Mouse (Mus musculus): ENCODE measurements around the gene Adam30. TPM values are rescaled to one million over a fixed set of nuclear protein-coding genes. Genes with fewer than 3 reads are reported as not detected.

The Adam30 gene
- total RNA-seq, 2 experiments from 2014 or later, result not detected

GRCm38 (mm10) chr3:98185163-98185714 is 24.8 kb downstream of the Adam30 start:
- peak in 1 of 2 experiments; percentile 13 for DNase-seq (ENCODE audit: low spot score in 2 of 2)

DNA sequence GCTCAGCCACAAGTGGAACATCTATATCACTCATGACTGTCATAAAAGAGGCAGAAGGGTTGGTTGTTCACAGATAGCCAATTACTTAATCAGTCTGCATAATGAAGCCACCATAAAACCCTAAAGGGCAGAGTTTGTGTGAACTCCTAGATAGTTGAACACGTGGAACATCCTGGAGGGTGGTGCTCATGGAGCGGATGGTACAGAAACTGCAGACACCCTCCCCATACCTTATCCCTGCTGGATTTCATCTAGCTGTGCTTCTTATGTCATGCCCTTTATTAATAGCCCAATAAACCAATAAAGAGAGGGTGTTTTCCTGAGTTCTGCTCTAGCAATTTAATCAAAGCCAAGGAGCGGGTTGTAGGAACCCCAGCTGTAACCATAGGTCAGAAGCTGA is 27.3 kb downstream of the Adam30 start:
- no peak for DNase-seq (ENCODE audit: low spot score in 2 of 2)

DNA sequence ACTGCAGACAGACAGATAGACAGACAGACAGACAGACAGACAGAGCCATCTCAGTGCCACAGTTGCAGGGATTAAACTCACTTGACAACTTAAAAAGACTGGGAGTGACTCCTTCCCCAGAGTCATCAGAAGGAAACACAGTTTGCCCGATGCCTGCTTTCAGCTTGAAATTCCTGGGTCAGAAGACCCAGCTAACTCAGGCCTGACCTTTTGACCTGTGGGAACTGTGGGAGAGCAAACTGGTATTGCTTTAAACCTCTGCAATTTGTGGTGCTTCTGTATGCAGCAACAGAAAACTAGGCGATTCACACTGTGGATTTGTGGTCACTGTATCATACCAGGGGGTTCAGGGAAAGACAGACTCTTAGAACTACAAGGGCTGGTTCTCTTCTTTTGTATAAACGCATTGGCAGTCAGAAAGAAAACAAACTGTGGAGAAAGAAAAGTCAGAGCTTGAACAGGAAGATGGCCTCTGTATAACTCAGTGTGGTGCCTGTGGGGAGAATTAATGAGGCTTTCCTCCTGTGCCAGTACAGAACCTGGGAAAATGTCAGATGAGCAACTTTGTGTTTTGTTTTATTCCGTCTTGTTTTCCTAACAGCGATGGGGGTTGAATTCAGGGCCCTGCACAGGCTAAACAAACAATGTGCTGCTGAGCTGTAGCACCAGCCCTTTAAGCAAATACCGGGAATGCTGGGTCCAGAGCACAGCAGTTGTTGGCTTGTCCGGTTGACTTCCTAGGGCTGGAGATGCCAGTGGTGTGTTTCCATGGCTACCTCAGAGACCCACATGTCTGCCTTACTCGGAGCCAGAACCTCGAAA is 37.5 kb downstream of the Adam30 start:
- no peak for DNase-seq (ENCODE audit: low spot score in 2 of 2)

DNA sequence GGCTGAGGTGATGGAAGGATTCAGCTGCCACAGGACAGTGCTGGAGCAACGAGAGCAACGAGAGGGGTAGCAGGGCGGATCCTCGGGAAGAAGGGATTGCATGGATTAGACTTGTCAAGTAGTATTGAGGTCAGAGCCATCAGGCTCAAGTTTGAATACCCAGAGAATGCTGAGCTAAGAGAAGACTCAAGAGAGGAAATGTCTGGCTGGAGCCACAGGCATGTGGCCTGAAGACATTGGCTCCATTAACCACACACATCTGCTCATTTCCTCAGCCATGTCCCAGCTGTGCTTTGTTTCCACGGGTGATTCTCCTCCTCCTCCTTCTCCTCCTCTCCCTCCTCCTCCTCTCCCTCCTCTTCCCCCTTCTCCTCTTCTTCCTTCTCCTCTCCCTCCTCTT is 39.3 kb downstream of the Adam30 start:
- no peak for DNase-seq (ENCODE audit: low spot score in 2 of 2)

DNA sequence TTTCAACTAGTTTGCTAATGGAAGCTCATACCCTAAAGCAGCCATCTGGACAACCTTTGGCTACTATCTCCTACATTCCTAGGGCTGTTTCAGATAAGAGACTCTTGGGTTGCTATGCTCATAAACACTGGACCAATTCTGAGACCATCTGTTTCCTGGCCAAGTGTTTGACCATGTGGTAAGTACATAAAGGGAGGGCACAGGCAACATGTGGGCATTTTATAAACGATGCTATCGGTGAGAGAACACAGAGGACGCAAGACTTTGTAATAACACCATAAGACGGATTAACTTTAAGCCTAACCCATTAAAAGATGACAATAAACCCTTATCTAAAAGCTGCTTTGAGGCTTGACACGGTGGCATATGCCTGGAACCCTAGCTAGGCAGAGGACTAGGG is 42.9 kb downstream of the Adam30 start:
- no peak for DNase-seq (ENCODE audit: low spot score in 2 of 2)

GRCm38 (mm10) chr3:98206977-98207376 is 46.5 kb downstream of the Adam30 start:
- no peak for DNase-seq (ENCODE audit: low spot score in 2 of 2)

DNA sequence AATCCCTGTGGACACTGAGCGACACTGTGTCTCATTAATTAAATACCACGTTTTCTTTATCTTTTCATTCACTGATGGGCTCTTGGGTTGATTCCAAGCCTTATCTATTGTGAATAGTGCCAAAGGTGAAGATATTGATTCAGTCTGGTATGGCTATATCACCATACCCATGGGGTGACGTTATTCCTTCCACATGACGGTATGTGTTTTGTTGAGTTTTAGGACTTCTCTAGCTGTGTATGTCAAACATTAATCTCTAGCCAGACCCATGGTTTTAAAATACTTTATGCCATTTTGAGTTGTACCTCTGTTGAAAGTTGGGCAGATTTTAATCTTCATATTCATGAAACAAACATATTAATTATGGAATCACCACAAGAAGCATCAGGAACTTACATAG is 48.7 kb downstream of the Adam30 start:
- no peak for DNase-seq (ENCODE audit: low spot score in 2 of 2)

DNA sequence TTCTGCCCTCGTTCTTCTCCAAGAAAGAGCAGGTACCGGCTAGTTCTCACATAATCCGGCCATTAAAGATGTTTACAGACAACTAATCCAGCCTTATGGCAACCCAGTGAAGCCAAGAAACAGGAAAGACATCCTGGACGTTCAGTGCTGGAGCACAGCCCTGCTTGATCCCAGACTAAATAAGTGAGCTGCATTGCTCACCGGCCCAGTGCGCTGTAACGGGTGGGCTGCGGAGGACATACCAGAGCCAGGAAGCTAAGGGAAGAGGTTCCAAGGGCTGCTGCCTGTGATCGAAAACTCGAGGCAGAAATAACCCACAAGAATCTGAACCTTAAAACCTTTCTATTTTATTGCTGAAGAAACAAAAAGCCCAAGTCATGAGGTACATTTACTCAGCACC is 50.4 kb downstream of the Adam30 start:
- no peak for DNase-seq (ENCODE audit: low spot score in 2 of 2)

- DNase-seq (ENCODE audit: low spot score in 2 of 2), result peak; percentile 82 to 94
These were observed 51.1 kb downstream of the Adam30 start for GRCm38 (mm10) chr3:98211301-98212081.

Other genes with a start within 250 kb of the Adam30 start
- 10 to 100 TPM; 21.4 to 22.8 TPM for gene Notch2, start 147.1 kb upstream of the Adam30 start, total RNA-seq (2021)
- not detected for gene Reg4, start 61.5 kb downstream of the Adam30 start, total RNA-seq (2021)
- gene Hmgcs2, start 119.8 kb downstream of the Adam30 start, total RNA-seq (2021), result 1 to 10 TPM; 7.0 to 8.8 TPM
- gene Phgdh, start 179.4 kb downstream of the Adam30 start, total RNA-seq (2021), result 10 to 100 TPM; 65.4 to 68.8 TPM
- gene Zfp697, start 221.8 kb downstream of the Adam30 start, total RNA-seq (2021), result 10 to 100 TPM; 25.8 to 27.0 TPM

All from layer of hippocampus, adult 18-20 months (tissue).